In genomic region chr3:8743650-8744049, GRCm38 (mm10) we compare ENCODE assay signal across 19 mouse cellular contexts.
"Had no signal": no experiment of that assay in that cellular context is flagged by ENCODE, and none has a peak within 500 bp of the region (broad histone marks: within the 10 kb centered on the region; RNA-seq: fewer than 3 reads in every experiment).

No protein-coding gene starts in this region.

- H3K27me3 ChIP-seq: midbrain, embryonic 12.5 days; neural tube, embryonic 13.5 days; neural tube, embryonic 15.5 days had no signal

- H3K36me3 ChIP-seq: midbrain, embryonic 10.5 days; midbrain, embryonic 12.5 days; neural tube, embryonic 13.5 days; neural tube, embryonic 15.5 days had no signal

- DNase-seq: lung, adult 18-20 months; lung, embryonic 14.5 days; lung, postnatal 10 days; lung, postnatal 4 days; midbrain, embryonic 14.5 days; retina, postnatal 1 day; right cerebral cortex, adult 18-20 months; right cerebral cortex, postnatal 25 days; right cerebral cortex, postnatal 4 days; spleen, adult 18-20 months; thymus, adult 18-20 months; thymus, postnatal 14 days; thymus, postnatal 36 days had no signal

- H3K4me1 ChIP-seq: midbrain, embryonic 10.5 days; midbrain, embryonic 12.5 days; neural tube, embryonic 13.5 days; neural tube, embryonic 15.5 days had no signal

- H3K27ac ChIP-seq: midbrain, embryonic 10.5 days; midbrain, embryonic 12.5 days; neural tube, embryonic 13.5 days; neural tube, embryonic 15.5 days had no signal

- H3K9me3 ChIP-seq: midbrain, embryonic 10.5 days; midbrain, embryonic 12.5 days; neural tube, embryonic 13.5 days; neural tube, embryonic 15.5 days had no signal

- H3K4me2 ChIP-seq: lung, embryonic 14.5 days; midbrain, embryonic 12.5 days; neural tube, embryonic 13.5 days; neural tube, embryonic 15.5 days had no signal

- H3K4me3 ChIP-seq: midbrain, embryonic 10.5 days; midbrain, embryonic 12.5 days; myocyte; neural tube, embryonic 13.5 days; neural tube, embryonic 15.5 days had no signal

- ATAC-seq: midbrain, embryonic 16.5 days had no signal

- H3K9ac ChIP-seq: lung, embryonic 14.5 days; midbrain, embryonic 12.5 days; neural tube, embryonic 13.5 days; neural tube, embryonic 15.5 days had no signal
